Mouse (Mus musculus) common myeloid progenitor, adult 5-6 weeks (primary cell): ENCODE measurements around the gene Exosc5. TPM values are rescaled to one million over a fixed set of nuclear protein-coding genes. Genes with fewer than 3 reads are reported as not detected.

Experiments
- ATAC-seq: replicated peaks from 2 replicates; pipeline ENCODE4 v1.8.0; 2016; ENCODE audit warnings: low read depth, mild to moderate bottlenecking, moderate TSS enrichment, inconsistent platforms; ENCODE audit not compliant: poor library complexity, severe bottlenecking
- total RNA-seq: library from RNA; stranded (forward); fragments of 200-1000, 187-1606 nt; gene quantifications from 2 replicates; pipeline ENCODE4 v1.2.3, GENCODE M21; 2017

The Exosc5 gene
- total RNA-seq, 1 experiment from 2014 or later: 55.1 TPM

GRCm38 (mm10) chr7:25675405-25675804, 16.4 kb downstream of the Exosc5 start:
- ATAC-seq: no peak

GRCm38 (mm10) chr7:25676085-25676781, 17.3 kb downstream of the Exosc5 start:
- ATAC-seq: no peak

- ATAC-seq: no peak
These were observed 18.0 kb downstream of the Exosc5 start for GRCm38 (mm10) chr7:25677013-25677412.

GRCm38 (mm10) chr7:25679971-25680370, 21.0 kb downstream of the Exosc5 start:
- ATAC-seq: no peak

- peak; percentile 70 for ATAC-seq
These were observed 21.7 kb downstream of the Exosc5 start, which contains the start of gene B9d2 for GRCm38 (mm10) chr7:25680514-25681258. Gene B9d2 (plus strand): TSS chr7:25680780.

- no peak for ATAC-seq
These were observed 22.6 kb downstream of the Exosc5 start for GRCm38 (mm10) chr7:25681341-25682231.

- peak; percentile 37 for ATAC-seq
These were observed 24.7 kb downstream of the Exosc5 start for GRCm38 (mm10) chr7:25683474-25684180.

- ATAC-seq: no peak
These were observed 25.7 kb downstream of the Exosc5 start for GRCm38 (mm10) chr7:25684659-25685058.

GRCm38 (mm10) chr7:25685926-25686470, 27.0 kb downstream of the Exosc5 start:
- no peak for ATAC-seq

GRCm38 (mm10) chr7:25686680-25687531, 27.9 kb downstream of the Exosc5 start, which contains the start of gene Tgfb1:
Gene Tgfb1 (plus strand): TSS chr7:25687002.
- peak; percentile 17 for ATAC-seq

GRCm38 (mm10) chr7:25687811-25688401, 28.9 kb downstream of the Exosc5 start:
- ATAC-seq: no peak

- ATAC-seq: peak; percentile 62
These were observed 30.0 kb downstream of the Exosc5 start for GRCm38 (mm10) chr7:25688810-25689586.

GRCm38 (mm10) chr7:25689603-25690021, 30.6 kb downstream of the Exosc5 start:
- ATAC-seq: peak; percentile 45

- no peak for ATAC-seq
These were observed 31.1 kb downstream of the Exosc5 start for GRCm38 (mm10) chr7:25690051-25690450.

- ATAC-seq: no peak
These were observed 35.1 kb downstream of the Exosc5 start for GRCm38 (mm10) chr7:25694104-25694503.

GRCm38 (mm10) chr7:25699851-25700250, 40.9 kb downstream of the Exosc5 start:
- ATAC-seq: no peak

GRCm38 (mm10) chr7:25700732-25701131, 41.8 kb downstream of the Exosc5 start:
- ATAC-seq: no peak
